Mouse (Mus musculus) stomach, embryonic 16.5 days (tissue): ENCODE measurements around the gene Yeats4. TPM values are rescaled to one million over a fixed set of nuclear protein-coding genes. Genes with fewer than 3 reads are reported as not detected.
"Not testable (repeated sequence)": the region's sequence is repeated elsewhere in the genome, so short reads cannot be mapped to it uniquely, and the experiment has no call there.

ENCODE experiments used
- ATAC-seq: fragments of 200-750 bp; cut with Nextera tagmentation; 2 replicates; pipeline ENCODE4 v1.8.0; 2017; ENCODE audit warnings: moderate number of reproducible peaks, moderate TSS enrichment; ENCODE audit not compliant: insufficient read depth, low FRiP score
- H3K27ac ChIP-seq: fragments of 300-500 bp; sonication (generic); 2 replicates; pipeline ENCODE4 v1.5.1; 2014; ENCODE audit warnings: low read length
- H3K27me3 ChIP-seq: fragments of 300-500 bp; sonication (generic); 2 replicates; pipeline ENCODE4 v1.6.1; 2014; ENCODE audit warnings: low read length, control low read depth, mixed read lengths; ENCODE audit not compliant: control insufficient read depth, insufficient read depth
- H3K36me3 ChIP-seq: fragments of 300-500 bp; sonication (generic); 2 replicates; pipeline ENCODE4 v1.6.1; 2014; ENCODE audit warnings: low read length; ENCODE audit not compliant: control insufficient read depth, insufficient read depth
- H3K4me1 ChIP-seq: fragments of 300-500 bp; sonication (generic); 2 replicates; pipeline ENCODE4 v1.6.1; 2014; ENCODE audit warnings: low read length, control low read depth, mixed read lengths; ENCODE audit not compliant: control insufficient read depth, insufficient read depth
- H3K4me2 ChIP-seq: fragments of 300-500 bp; sonication (generic); 2 replicates; pipeline ENCODE4 v1.6.1; 2014; ENCODE audit warnings: low read depth, low read length, mixed read lengths
- H3K4me3 ChIP-seq: fragments of 300-500 bp; sonication (generic); replicated peaks from 2 replicates; pipeline ENCODE4 v1.5.1; 2014; ENCODE audit warnings: mild to moderate bottlenecking, low read length
- H3K9ac ChIP-seq: fragments of 300-500 bp; sonication (generic); 2 replicates; pipeline ENCODE4 v1.6.1; 2014; ENCODE audit warnings: low read length
- H3K9me3 ChIP-seq: fragments of 300-500 bp; sonication (generic); replicated peaks from 2 replicates; pipeline ENCODE4 v1.6.1; 2016; ENCODE audit warnings: low read length, control low read depth; ENCODE audit not compliant: control insufficient read depth
- WGBS: fragments of 180-500 bp; shearing (Covaris S2); extraction: QIAGEN DNeasy Blood & Tissue Kit; methylation state at CpG from one replicate; pipeline ENCODE4 v1.1.7; 2014; 5-methylcytosine and 5-hydroxymethylcytosine counted together
- polyA plus RNA-seq: library from polyadenylated mRNA; unstranded; fragments of >200 nt; fragmentation: Nextera tagmentation; extraction: Ambion mirVana; gene quantifications from 2 replicates; pipeline ENCODE4 v1.2.1, GENCODE M21; 2015

Yeats4 gene
- polyA plus RNA-seq, 1 experiment from 2014 or later: 45.8 TPM

- H3K9me3 ChIP-seq, H3K36me3 ChIP-seq, ATAC-seq, H3K27me3 ChIP-seq, H3K4me2 ChIP-seq, H3K4me3 ChIP-seq, H3K9ac ChIP-seq, H3K27ac ChIP-seq, H3K4me1 ChIP-seq: not testable (repeated sequence)
- WGBS: 87% methylated on average over 6 of the region's 6 CpGs
These were observed 15.5 kb downstream of the Yeats4 start for GRCm38 (mm10) chr10:117208787-117209186.

- Histone ChIP-seq H3K27ac (no peak overlapping the region), H3K4me1 (no peaks in the 10 kb centered on the region; the same call in 1 of the 2 replicates), H3K4me3 (no peak overlapping the region), H3K4me2 (no peak overlapping the region), H3K27me3 (no peaks in the 10 kb centered on the region), H3K36me3 (no peaks in the 10 kb centered on the region), H3K9ac (no peak overlapping the region), H3K9me3 (no peaks in the 10 kb centered on the region)
- WGBS: 85% methylated on average over 15 of the region's 15 CpGs
- no peak for ATAC-seq
These were observed 16.1 kb downstream of the Yeats4 start for GRCm38 (mm10) chr10:117208221-117208620.

DNA sequence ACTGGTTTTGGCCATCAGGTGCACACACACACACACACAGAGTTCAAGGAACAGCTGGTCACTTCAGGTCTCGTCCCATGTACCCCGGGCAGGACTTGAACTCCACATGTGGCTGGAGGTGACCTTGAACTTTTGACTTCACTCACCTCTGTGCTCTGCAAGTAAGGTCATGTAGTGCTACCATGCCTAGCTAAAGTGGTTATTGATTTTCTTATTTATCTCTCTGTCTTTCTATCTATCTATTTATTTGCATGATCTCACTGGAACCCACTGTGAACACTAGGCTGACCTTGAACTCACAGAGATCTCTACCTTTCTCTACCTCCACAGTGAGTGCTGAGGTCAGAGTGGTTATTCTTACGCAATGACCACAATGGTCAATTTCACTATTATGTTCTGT is 18.2 kb downstream of the Yeats4 start:
- Histone ChIP-seq H3K9me3 (no peaks in the 10 kb centered on the region), H3K36me3 (no peaks in the 10 kb centered on the region), H3K4me2 (no peak overlapping the region), H3K9ac (no peak overlapping the region), H3K27ac (no peak overlapping the region), H3K4me3 (no peak overlapping the region), H3K27me3 (no peaks in the 10 kb centered on the region), H3K4me1 (no peaks in the 10 kb centered on the region; the same call in 1 of the 2 replicates)
- no peak for ATAC-seq
- WGBS: 88% methylated on average over 3 of the region's 3 CpGs

GRCm38 (mm10) chr10:117203558-117203981 is 20.7 kb downstream of the Yeats4 start:
- Histone ChIP-seq H3K9ac (no peak overlapping the region), H3K27ac (no peak overlapping the region), H3K9me3 (no peaks in the 10 kb centered on the region), H3K4me1 (no peaks in the 10 kb centered on the region; the same call in 1 of the 2 replicates), H3K4me3 (no peak overlapping the region), H3K36me3 (no peaks in the 10 kb centered on the region), H3K27me3 (no peaks in the 10 kb centered on the region), H3K4me2 (no peak overlapping the region)
- no peak for ATAC-seq
- WGBS: 57% methylated on average over 2 of the region's 2 CpGs

- H3K4me2 ChIP-seq: no peak overlapping the region
- H3K36me3 ChIP-seq: no peaks in the 10 kb centered on the region
- H3K27me3 ChIP-seq: no peaks in the 10 kb centered on the region
- 49% methylated on average over 17 of the region's 17 CpGs for WGBS
- ATAC-seq: no peak
- H3K9ac ChIP-seq: no peak overlapping the region
- H3K27ac ChIP-seq: no peak overlapping the region
- no peaks in the 10 kb centered on the region; the same call in 1 of the 2 replicates for H3K4me1 ChIP-seq
- H3K4me3 ChIP-seq: no peak overlapping the region
- H3K9me3 ChIP-seq: no peaks in the 10 kb centered on the region
These were observed 21.2 kb downstream of the Yeats4 start for GRCm38 (mm10) chr10:117202981-117203557.

DNA sequence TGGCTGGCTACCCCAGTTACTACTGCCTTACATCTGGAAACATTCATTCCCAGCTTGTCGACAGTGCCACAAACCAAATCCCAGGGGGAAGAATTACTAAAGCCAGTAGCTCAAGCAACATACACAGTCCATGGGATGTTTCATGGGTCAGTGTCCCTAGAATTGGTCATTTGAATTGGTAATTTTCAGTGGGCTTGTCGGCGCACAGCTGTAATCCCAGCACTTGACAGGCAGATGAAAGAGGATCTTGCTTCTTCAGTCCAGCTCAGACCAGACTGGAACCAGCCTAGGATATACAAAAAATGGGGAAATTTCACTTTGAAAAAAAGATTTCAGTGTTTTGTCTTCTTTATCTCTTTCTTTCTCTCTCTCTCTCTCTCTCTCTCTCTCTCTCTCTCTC is 24.6 kb downstream of the Yeats4 start:
- no peak for ATAC-seq
- 69% methylated on average over 3 of the region's 3 CpGs for WGBS

GRCm38 (mm10) chr10:117196696-117197095 is 27.6 kb downstream of the Yeats4 start:
- WGBS: 65% methylated on average over 3 of the region's 3 CpGs
- Histone ChIP-seq H3K4me3 (no peak overlapping the region), H3K27ac (no peak overlapping the region), H3K4me1 (no peaks in the 10 kb centered on the region), H3K4me2 (no peak overlapping the region), H3K27me3 (no peaks in the 10 kb centered on the region), H3K36me3 (no peaks in the 10 kb centered on the region), H3K9ac (no peak overlapping the region), H3K9me3 (no peaks in the 10 kb centered on the region)
- ATAC-seq: no peak

More for the DNA sequence above, 24.6 kb downstream of the Yeats4 start:
- no peak overlapping the region for H3K9ac ChIP-seq
- H3K9me3 ChIP-seq: no peaks in the 10 kb centered on the region
- H3K4me1 ChIP-seq: no peaks in the 10 kb centered on the region; the same call in 1 of the 2 replicates
- no peaks in the 10 kb centered on the region for H3K36me3 ChIP-seq
- no peaks in the 10 kb centered on the region for H3K27me3 ChIP-seq
- H3K27ac ChIP-seq: no peak overlapping the region
- H3K4me3 ChIP-seq: no peak overlapping the region
- H3K4me2 ChIP-seq: no peak overlapping the region

DNA sequence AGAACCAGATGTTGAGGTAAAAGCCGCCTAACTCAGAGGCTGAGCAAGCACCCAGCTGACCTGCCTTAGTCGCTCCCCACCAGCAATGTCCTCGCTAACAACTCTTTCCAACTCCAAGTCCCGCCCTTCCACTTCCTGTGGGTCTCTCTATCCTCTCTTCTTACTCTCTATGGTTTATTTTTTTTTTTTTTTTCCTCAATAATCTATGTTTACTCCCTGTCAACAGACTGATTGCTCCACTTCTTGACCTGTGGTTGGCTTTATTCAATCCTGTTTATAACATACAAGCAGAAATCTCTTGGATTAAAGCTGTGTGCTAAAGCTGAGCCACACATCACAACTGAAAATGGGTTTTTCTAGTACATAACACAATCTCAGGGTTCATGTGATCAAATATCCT is 28.6 kb downstream of the Yeats4 start:
- Histone ChIP-seq H3K4me1 (no peaks in the 10 kb centered on the region), H3K27ac (no peak overlapping the region), H3K9me3 (no peaks in the 10 kb centered on the region), H3K36me3 (no peaks in the 10 kb centered on the region), H3K4me3 (no peak overlapping the region), H3K9ac (no peak overlapping the region), H3K4me2 (no peak overlapping the region), H3K27me3 (no peaks in the 10 kb centered on the region)
- 90% methylated on average over 4 of the region's 4 CpGs for WGBS
- ATAC-seq: no peak

GRCm38 (mm10) chr10:117195005-117195404 is 29.3 kb downstream of the Yeats4 start:
- 75% methylated on average over 12 of the region's 12 CpGs for WGBS
- Histone ChIP-seq H3K27me3 (no peaks in the 10 kb centered on the region), H3K36me3 (no peaks in the 10 kb centered on the region), H3K9me3 (no peaks in the 10 kb centered on the region), H3K27ac (no peak overlapping the region), H3K4me2 (no peak overlapping the region), H3K4me1 (no peaks in the 10 kb centered on the region), H3K4me3 (no peak overlapping the region), H3K9ac (no peak overlapping the region)
- ATAC-seq: no peak
